Comparison of ENCODE assay signal across 17 mouse cellular contexts in genomic region chr3:116016116-116016515, GRCm38 (mm10). TPM values are rescaled to one million over a fixed set of nuclear protein-coding genes. Genes with fewer than 3 reads are reported as not detected.
A peak's percentile ranks its signal among the peaks of the same experiment; 100 is the strongest.
DNase-seq lines count a peak whose midpoint lies in the region; ATAC-seq and TF ChIP-seq lines count a peak whose summit lies in the region.
"Had no signal": no experiment of that assay in that cellular context is flagged by ENCODE, and none has a peak within 500 bp of the region (broad histone marks: within the 10 kb centered on the region; RNA-seq: fewer than 3 reads in every experiment).

No protein-coding gene starts in this region.

- no peaks in the 10 kb centered on the region for H3K27me3 ChIP-seq in intestine, postnatal 0 days (replicated peaks; ENCODE audit: control insufficient read depth, insufficient read depth, low read length)
- H3K27me3 ChIP-seq: embryonic facial prominence, embryonic 12.5 days; neural tube, embryonic 12.5 days had no signal

- peak; percentile 53 for ATAC-seq in frontal cortex, adult (ENCODE audit: low TSS enrichment)
- ATAC-seq in intestine, postnatal 0 days, result no peak
- ATAC-seq: hindbrain, postnatal 0 days had no signal

- H3K4me1 ChIP-seq in intestine, postnatal 0 days (replicated peaks; ENCODE audit: control insufficient read depth, insufficient read depth, low read length), result no peaks in the 10 kb centered on the region
- H3K4me1 ChIP-seq: neural tube, embryonic 12.5 days had no signal

- H3K4me3 ChIP-seq in intestine, postnatal 0 days (ENCODE audit: low read depth, low read length), result no peak overlapping the region
- H3K4me3 ChIP-seq: embryonic facial prominence, embryonic 12.5 days; neural tube, embryonic 12.5 days had no signal

- DNase-seq in frontal cortex, postnatal 36 days (ENCODE audit: low spot score in 2 of 2), result no peak
- peak; percentile 91 for DNase-seq in brain, adult 2 months (ENCODE audit: low read depth, low spot score)
- DNase-seq in cerebellum, adult 9-10 months, result peak; percentile 86
- peak; percentile 62 to 72 for DNase-seq in layer of hippocampus, adult 8-10 months (ENCODE audit: low spot score in 2 of 2)
- DNase-seq in gastrocnemius, postnatal 10 days, result no peak
- DNase-seq in thymus, postnatal 25 days, result no peak
- DNase-seq: adrenal gland, adult 2 months; B cell, adult 2 months; kidney, adult 8-10 months; lung, postnatal 14 days; midbrain, embryonic 14.5 days had no signal

- no peaks in the 10 kb centered on the region for H3K36me3 ChIP-seq in intestine, postnatal 0 days (ENCODE audit: control insufficient read depth, insufficient read depth)
- H3K36me3 ChIP-seq: embryonic facial prominence, embryonic 12.5 days; neural tube, embryonic 12.5 days had no signal

- H3K9me3 ChIP-seq in intestine, postnatal 0 days (ENCODE audit: control insufficient read depth), result no peaks in the 10 kb centered on the region
- H3K9me3 ChIP-seq: embryonic facial prominence, embryonic 12.5 days; neural tube, embryonic 12.5 days had no signal

- H3K4me2 ChIP-seq in intestine, postnatal 0 days (replicated peaks; ENCODE audit: low read depth), result no peak overlapping the region
- H3K4me2 ChIP-seq: embryonic facial prominence, embryonic 12.5 days; neural tube, embryonic 12.5 days had no signal

- H3K27ac ChIP-seq in intestine, postnatal 0 days (ENCODE audit: low read depth, low read length), result no peak overlapping the region
- H3K27ac ChIP-seq: embryonic facial prominence, embryonic 12.5 days; hindbrain, postnatal 0 days; liver, embryonic 14.5 days; neural tube, embryonic 12.5 days had no signal

- no peak overlapping the region for H3K9ac ChIP-seq in intestine, postnatal 0 days (ENCODE audit: low read depth, low read length)
- H3K9ac ChIP-seq: embryonic facial prominence, embryonic 12.5 days; liver, embryonic 14.5 days; neural tube, embryonic 12.5 days had no signal

- no peak for TF ChIP-seq CTCF in intestine, postnatal 0 days (IDR thresholded peaks at IDR 0.05; ENCODE audit: low read depth)

- WGBS in intestine, postnatal 0 days, result 95% methylated on average over 13 of the region's 13 CpGs

RNA-seq across cellular contexts. Expression of gene Extl2, which starts 8.9 kb away (rescaled TPM):
- 10 to 100 TPM; 58.0 to 68.7 (median 61.3) TPM for total RNA-seq in layer of hippocampus, adult 8-10 months (2022)
- total RNA-seq in gastrocnemius, postnatal 10 days (2021), result 10 to 100 TPM; 15.1 to 17.9 TPM
- polyA plus RNA-seq in intestine, postnatal 0 days (2015; fragmentation: Nextera tagmentation; extraction: Ambion mirVana), result 10.2 and 11.0 TPM in 2 replicates

RNA-seq across cellular contexts. Expression of gene Slc30a7, which starts 8.9 kb away (rescaled TPM):
- 10 to 100 TPM; 24.7 to 34.0 (median 27.6) TPM for total RNA-seq in layer of hippocampus, adult 8-10 months (2022)
- total RNA-seq in gastrocnemius, postnatal 10 days (2021), result 10 to 100 TPM; 16.1 to 22.2 TPM
- polyA plus RNA-seq in intestine, postnatal 0 days (2015; fragmentation: Nextera tagmentation; extraction: Ambion mirVana), result 34.6 and 36.9 TPM in 2 replicates

Comparison
In these comparisons a context has a peak if more than half of its experiments do, and no peak if none do; other contexts are left out.
1. DNase-seq: peak in brain, adult 2 months (single experiment), cerebellum, adult 9-10 months (single experiment) and layer of hippocampus, adult 8-10 months (2 of 2); none in frontal cortex, postnatal 36 days (0 of 2), gastrocnemius, postnatal 10 days (single experiment) and thymus, postnatal 25 days (single experiment).